In genomic region chr11:38191437-38191836, GRCm38 (mm10) we compare ENCODE assay signal across 20 mouse cellular contexts.
"Had no signal": no experiment of that assay in that cellular context is flagged by ENCODE, and none has a peak within 500 bp of the region (broad histone marks: within the 10 kb centered on the region; RNA-seq: fewer than 3 reads in every experiment).

No protein-coding gene starts in this region.

- H3K36me3 ChIP-seq: kidney, embryonic 15.5 days; liver, embryonic 13.5 days; midbrain, embryonic 10.5 days; neural tube, embryonic 13.5 days; stomach, embryonic 15.5 days had no signal

- ATAC-seq: lung, postnatal 0 days; midbrain, embryonic 16.5 days had no signal

- H3K27ac ChIP-seq: kidney, embryonic 15.5 days; left cerebral cortex, adult 2 months; liver, embryonic 13.5 days; midbrain, embryonic 10.5 days; neural tube, embryonic 13.5 days; stomach, embryonic 15.5 days had no signal

- H3K27me3 ChIP-seq: kidney, embryonic 15.5 days; liver, embryonic 13.5 days; megakaryocyte, embryonic 14.5 days; neural tube, embryonic 13.5 days; stomach, embryonic 15.5 days had no signal

- H3K9me3 ChIP-seq: kidney, embryonic 15.5 days; liver, embryonic 13.5 days; megakaryocyte, embryonic 14.5 days; midbrain, embryonic 10.5 days; neural tube, embryonic 13.5 days; stomach, embryonic 15.5 days had no signal

- DNase-seq: kidney, adult 11 months; kidney, adult 8-10 months; kidney, postnatal 10 days; kidney, postnatal 36 days; layer of hippocampus, postnatal 36 days; liver, embryonic 13.5 days; lung, adult 2 months; lung, postnatal 36 days; retina, postnatal 1 day; right cerebral cortex, postnatal 25 days; spleen, adult 18-20 months; thymus, postnatal 36 days had no signal

- H3K4me3 ChIP-seq: kidney, embryonic 15.5 days; left cerebral cortex, adult 2 months; liver, embryonic 13.5 days; megakaryocyte, embryonic 14.5 days; midbrain, embryonic 10.5 days; neural tube, embryonic 13.5 days; stomach, embryonic 15.5 days had no signal

- H3K9ac ChIP-seq: kidney, embryonic 15.5 days; liver, embryonic 13.5 days; neural tube, embryonic 13.5 days; stomach, embryonic 15.5 days had no signal

- H3K4me1 ChIP-seq: kidney, embryonic 15.5 days; liver, embryonic 13.5 days; megakaryocyte, embryonic 14.5 days; neural tube, embryonic 13.5 days; stomach, embryonic 15.5 days had no signal

- H3K4me2 ChIP-seq: kidney, embryonic 15.5 days; liver, embryonic 13.5 days; neural tube, embryonic 13.5 days; stomach, embryonic 15.5 days had no signal
